Mouse (Mus musculus): ENCODE results near the gene Tbc1d10a.

The Tbc1d10a gene

DNA sequence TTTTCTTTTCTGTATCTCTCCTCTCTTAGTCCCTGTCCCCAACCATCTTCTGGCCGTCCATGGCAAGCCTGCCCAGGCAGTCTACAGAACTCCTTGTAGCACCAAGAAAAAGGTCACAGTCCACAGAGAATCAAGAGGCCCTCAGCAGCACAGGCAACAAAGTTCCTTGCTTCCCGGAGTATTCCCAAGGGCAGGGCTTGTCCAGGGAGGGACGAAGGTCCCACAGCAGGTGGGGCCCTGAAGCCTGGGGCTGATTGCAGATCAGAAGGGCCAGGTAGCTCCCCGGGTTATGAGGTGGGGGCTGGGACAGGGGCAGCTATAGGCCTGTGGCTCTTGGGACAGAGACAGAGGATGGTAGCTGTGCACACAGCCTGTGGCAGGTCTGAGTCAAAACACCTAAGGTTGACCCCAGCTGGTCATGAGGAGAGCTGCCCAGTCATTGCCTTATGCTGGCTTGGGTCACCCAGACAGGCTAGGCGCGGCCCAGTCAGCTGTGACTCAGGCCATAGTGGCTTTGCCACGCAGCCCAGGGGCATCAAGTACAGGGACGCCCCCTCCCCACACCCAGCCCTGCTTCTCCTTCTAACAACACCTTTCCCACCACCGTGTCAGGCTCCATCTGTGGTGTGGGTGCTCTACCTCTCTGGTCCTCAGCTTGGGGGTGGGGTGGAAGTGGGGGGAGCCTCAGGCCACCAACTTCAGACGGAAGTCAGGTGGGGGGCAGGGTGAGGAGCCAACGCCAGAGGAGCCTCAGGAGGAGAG lies 70.4 kb downstream of the Tbc1d10a start, which contains the start of gene Lif:
Gene Lif, plus strand, starts transcription at position 712 of the 762 bp plus-strand sequence.
- in situ Hi-C loops (cut with MboI; ENCODE audit: low pct_unique_long_range_greater_than_20kb in 1 of 2, low sequenced_read_pairs in 2 of 2, unreplicated experiment in 1 of 2) = loop anchor here (5.0 to 10.0 kb wide), 3 partner anchors 35 to 165 kb away; no protein-coding TSS in a partner anchor

GRCm38 (mm10) chr11:4257756-4258155 lies 71.2 kb downstream of the Tbc1d10a start:
- in situ Hi-C loops (cut with MboI; ENCODE audit: low pct_unique_long_range_greater_than_20kb in 1 of 2, low sequenced_read_pairs in 2 of 2, unreplicated experiment in 1 of 2) = loop anchor here (5.0 to 10.0 kb wide), 3 partner anchors 35 to 165 kb away; no protein-coding TSS in a partner anchor

DNA sequence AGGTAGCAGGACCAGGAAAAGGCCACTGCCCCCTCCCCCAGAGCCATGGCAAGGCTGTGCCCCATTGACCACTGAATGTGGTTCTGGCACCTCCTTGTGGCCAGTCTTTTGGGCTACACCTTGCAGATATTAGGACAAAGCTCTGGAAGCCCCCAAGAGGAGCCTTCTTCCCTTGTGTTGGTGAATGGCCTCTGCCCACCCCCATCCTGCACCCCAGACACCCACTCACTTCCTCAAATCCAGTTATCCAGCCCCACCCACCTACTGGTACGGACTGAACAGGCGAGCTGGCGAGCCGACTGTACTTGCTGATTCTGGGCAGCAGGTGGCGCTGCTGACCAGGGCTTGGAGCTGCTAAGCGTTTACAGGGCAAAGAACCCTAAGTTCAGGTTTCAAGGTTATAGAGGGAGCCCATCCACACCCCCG lies 72.1 kb downstream of the Tbc1d10a start:
- in situ Hi-C loops (cut with MboI; ENCODE audit: low pct_unique_long_range_greater_than_20kb in 1 of 2, low sequenced_read_pairs in 2 of 2, unreplicated experiment in 1 of 2) = loop anchor here (5.0 to 10.0 kb wide), 3 partner anchors 36 to 164 kb away; no protein-coding TSS in a partner anchor

DNA sequence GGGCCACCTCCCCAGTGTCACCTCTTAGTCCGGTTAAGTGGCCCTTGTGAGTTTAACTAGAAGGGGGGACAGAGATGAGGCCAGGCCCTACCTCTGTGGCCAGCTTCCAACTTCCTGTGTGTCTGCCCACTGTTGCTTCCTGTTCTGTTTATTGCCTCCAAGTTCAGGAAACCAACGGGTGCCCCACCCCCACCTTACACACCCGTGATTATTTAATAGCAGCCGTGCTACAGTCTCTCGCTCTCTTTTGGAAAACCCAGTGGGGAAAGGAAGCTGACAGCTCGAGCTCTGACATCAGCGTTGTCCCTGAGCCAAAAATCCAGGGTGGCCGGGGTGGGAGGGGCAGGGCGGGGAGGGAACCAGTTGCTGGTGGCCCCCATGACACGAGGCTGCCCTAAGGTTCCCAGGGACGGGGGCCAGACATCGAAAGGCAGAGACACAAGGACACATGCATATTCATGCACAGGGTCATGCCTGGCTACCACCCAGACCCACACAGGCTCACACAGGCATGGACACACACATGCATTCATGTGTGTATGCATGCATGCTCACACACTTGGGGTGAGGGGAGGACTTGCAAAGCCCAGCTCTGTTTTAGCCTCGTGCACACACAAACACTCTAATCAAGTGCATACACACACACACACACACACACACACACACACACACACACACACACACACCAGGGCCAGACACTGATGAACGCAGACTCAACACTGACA lies 74.0 kb downstream of the Tbc1d10a start:
- in situ Hi-C loops (cut with MboI; ENCODE audit: low pct_unique_long_range_greater_than_20kb in 1 of 2, low sequenced_read_pairs in 2 of 2, unreplicated experiment in 1 of 2) = no loop called here

GRCm38 (mm10) chr11:4261188-4261494 lies 74.6 kb downstream of the Tbc1d10a start:
- in situ Hi-C loops (cut with MboI; ENCODE audit: low pct_unique_long_range_greater_than_20kb in 1 of 2, low sequenced_read_pairs in 2 of 2, unreplicated experiment in 1 of 2) = no loop called here

- in situ Hi-C loops (cut with MboI; ENCODE audit: low pct_unique_long_range_greater_than_20kb in 1 of 2, low sequenced_read_pairs in 2 of 2, unreplicated experiment in 1 of 2) = no loop called here
Measured at GRCm38 (mm10) chr11:4261969-4262368, 75.4 kb downstream of the Tbc1d10a start.

DNA sequence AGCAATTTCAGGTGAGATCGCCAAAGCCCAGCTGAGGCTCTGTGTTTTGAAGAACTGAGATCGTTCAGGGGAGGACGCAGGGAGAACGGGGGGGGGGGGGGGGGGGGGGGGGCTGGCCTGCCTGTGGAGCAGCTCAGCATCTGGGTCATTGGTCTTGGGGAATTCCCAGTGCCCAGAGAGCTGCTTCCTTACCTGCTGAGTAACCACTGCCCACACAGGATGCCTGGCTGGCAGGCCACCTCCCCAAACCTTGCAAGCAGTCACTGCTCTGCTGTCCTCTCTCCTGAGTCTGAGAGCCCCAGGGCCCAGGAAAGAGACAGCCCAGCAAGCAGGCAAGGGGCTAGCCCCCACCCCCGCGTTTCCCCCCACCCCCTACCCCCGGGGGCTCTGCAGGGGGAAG lies 76.3 kb downstream of the Tbc1d10a start:
- in situ Hi-C loops (cut with MboI; ENCODE audit: low pct_unique_long_range_greater_than_20kb in 1 of 2, low sequenced_read_pairs in 2 of 2, unreplicated experiment in 1 of 2) = no loop called here

GRCm38 (mm10) chr11:4263296-4263695 lies 76.7 kb downstream of the Tbc1d10a start:
- in situ Hi-C loops (cut with MboI; ENCODE audit: low pct_unique_long_range_greater_than_20kb in 1 of 2, low sequenced_read_pairs in 2 of 2, unreplicated experiment in 1 of 2) = no loop called here

DNA sequence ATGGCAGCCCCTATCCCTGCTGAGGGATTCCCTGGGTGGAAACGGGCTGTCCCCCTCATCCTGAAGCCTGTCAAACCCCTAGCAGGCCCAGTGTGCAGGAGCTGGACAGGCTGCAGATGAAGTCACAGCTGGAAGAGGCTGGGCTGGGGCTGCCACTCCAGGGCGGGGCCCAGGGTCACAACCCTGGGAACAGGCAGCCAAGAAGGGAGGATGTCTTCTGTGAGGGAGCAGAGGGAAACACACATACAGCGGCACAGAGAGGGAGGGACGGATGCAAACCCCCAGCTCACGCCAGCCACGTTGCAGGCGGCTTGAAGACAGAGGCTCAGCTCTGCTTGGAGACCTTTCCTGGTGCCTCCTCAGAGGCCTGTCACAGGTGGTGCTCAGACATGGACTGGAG lies 77.5 kb downstream of the Tbc1d10a start:
- in situ Hi-C loops (cut with MboI; ENCODE audit: low pct_unique_long_range_greater_than_20kb in 1 of 2, low sequenced_read_pairs in 2 of 2, unreplicated experiment in 1 of 2) = no loop called here

All from mouse embryonic stem cell (cell line).